Mouse (Mus musculus) Patski (cell line): ENCODE results near the gene Scyl1. TPM values are rescaled to one million over a fixed set of nuclear protein-coding genes. Genes with fewer than 3 reads are reported as not detected.

ENCODE experiments used
- ATAC-seq: fragments of 100-300 bp; one replicate; pipeline ENCODE4 v1.8.0; 2021
- CTCF ChIA-PET: fragments of 350-600 bp; sonication (Branson Sonifier 250); formaldehyde crosslinking; loops from one replicate; lab custom pipeline; 2022; ENCODE audit warnings: inconsistent platforms; lab: Charles Lee
- POLR2A ChIA-PET: fragments of 350-600 bp; sonication (Branson Sonifier 250); formaldehyde crosslinking; loops from one replicate; lab custom pipeline; 2022; ENCODE audit warnings: antibody characterized with exemption, inconsistent platforms; lab: Charles Lee
- DNase-seq: peaks from one replicate; pipeline ENCODE4 v3.0.0-alpha.2; 2011; ENCODE audit warnings: low read depth, low spot score
- H3K27me3 ChIP-seq: fragments of 371-371 bp; one replicate; pipeline ENCODE4 v1.5.1; 2021
- CTCF ChIP-seq: fragments of 100-300 bp; IDR thresholded peaks from one replicate; pipeline ENCODE4 v1.5.1; 2021
- in situ Hi-C: fragments of 300-500 bp; cut with MboI; formaldehyde crosslinking; loops from 3 replicates; pipeline ENCODE4 v1.11.1; 2018; ENCODE audit warnings: low pct_unique_long_range_greater_than_20kb, mixed read lengths
- polyA plus RNA-seq: library from polyadenylated mRNA; unstranded; gene quantifications from one replicate; pipeline ENCODE4 v1.2.3, GENCODE M21; 2021

Scyl1 gene
- polyA plus RNA-seq, 1 experiment from 2014 or later, result 117 TPM

- ChIA-PET POLR2A (interaction anchor here (0.6 to 1.4 kb wide), 3 partner anchors 9 to 31 kb away, joined by 3 to 7 read pairs (median 3); partner anchors contain the start of gene Ehbp1l1), CTCF (interaction anchor here (1.0 to 4.9 kb wide), 3 partner anchors 11 to 31 kb away, joined by 3 to 20 read pairs (median 3); no protein-coding TSS in a partner anchor)
- ATAC-seq (no peak), DNase-seq (no peak)
- TF ChIP-seq CTCF, result no peak
- in situ Hi-C loops, result no loop called here
- H3K27me3 ChIP-seq, result no peaks in the 10 kb centered on the region
Observed at GRCm38 (mm10) chr19:5756321-5756985, 14.8 kb downstream of the Scyl1 start.

GRCm38 (mm10) chr19:5751742-5752141, 19.5 kb downstream of the Scyl1 start:
- TF ChIP-seq CTCF, result no peak
- no peak for ATAC-seq

GRCm38 (mm10) chr19:5750951-5751350, 20.3 kb downstream of the Scyl1 start:
- ChIA-PET CTCF (no interaction called here), POLR2A (interaction anchor here (3.1 kb wide), 1 partner anchor 8 kb away, joined by 25 read pairs; no protein-coding TSS in a partner anchor)
- ATAC-seq (no peak), DNase-seq (no peak)
- in situ Hi-C loops, result no loop called here
- H3K27me3 ChIP-seq, result no peaks in the 10 kb centered on the region
- no peak for TF ChIP-seq CTCF

More at GRCm38 (mm10) chr19:5751742-5752141, 19.5 kb downstream of the Scyl1 start:
- ChIA-PET CTCF (interaction anchor here (4.9 kb wide), 1 partner anchor 16 kb away, joined by 20 read pairs; no protein-coding TSS in a partner anchor), POLR2A (interaction anchor here (0.6 to 1.0 kb wide), 2 partner anchors 15 to 102 kb away, joined by 3 read pairs; no protein-coding TSS in a partner anchor)
- in situ Hi-C loops, result no loop called here
- H3K27me3 ChIP-seq, result no peaks in the 10 kb centered on the region
- no peak for DNase-seq

- in situ Hi-C loops, result no loop called here
- no peaks in the 10 kb centered on the region for H3K27me3 ChIP-seq
- ChIA-PET POLR2A (interaction anchor here (0.9 to 3.1 kb wide), 5 partner anchors 10 to 21 kb away, joined by 3 to 25 read pairs (median 5); partner anchors contain the start of gene Scyl1), CTCF (interaction anchor here (1.0 to 2.4 kb wide), 4 partner anchors 10 to 61 kb away, joined by 3 to 6 read pairs (median 4); partner anchors contain the start of genes Fam89b, Map3k11 and Pcnx3)
- no peak for DNase-seq
- no peak for TF ChIP-seq CTCF
- ATAC-seq, result no peak
Observed at GRCm38 (mm10) chr19:5749476-5749875, 21.7 kb downstream of the Scyl1 start.

- no peak for TF ChIP-seq CTCF
- no peaks in the 10 kb centered on the region for H3K27me3 ChIP-seq
- in situ Hi-C loops, result no loop called here
- POLR2A ChIA-PET, result interaction anchor here (1.0 to 1.9 kb wide), 2 partner anchors 12 to 21 kb away, joined by 5 to 7 read pairs; partner anchors contain the start of gene Ehbp1l1
- DNase-seq, result no peak
- CTCF ChIA-PET, result no interaction called here
- no peak for ATAC-seq
Observed at GRCm38 (mm10) chr19:5746907-5747363, 24.3 kb downstream of the Scyl1 start.

- CTCF ChIA-PET, result no interaction called here
- in situ Hi-C loops, result no loop called here
- ATAC-seq, result no peak
- no peak for TF ChIP-seq CTCF
- POLR2A ChIA-PET, result interaction anchor here (1.5 to 1.9 kb wide), 2 partner anchors 11 to 13 kb away, joined by 3 to 7 read pairs; no protein-coding TSS in a partner anchor
- DNase-seq, result no peak
- H3K27me3 ChIP-seq, result no peaks in the 10 kb centered on the region
Observed at GRCm38 (mm10) chr19:5745756-5746710, 25.2 kb downstream of the Scyl1 start.

GRCm38 (mm10) chr19:5743576-5743975, 27.6 kb downstream of the Scyl1 start:
- H3K27me3 ChIP-seq, result no peaks in the 10 kb centered on the region
- ChIA-PET CTCF (interaction anchor here (1.1 to 2.7 kb wide), 2 partner anchors 15 to 44 kb away, joined by 4 to 17 read pairs; partner anchors contain the start of gene Fam89b), POLR2A (interaction anchor here (0.6 to 4.5 kb wide), 7 partner anchors 9 to 100 kb away, joined by 3 to 38 read pairs (median 4); partner anchors contain the start of genes Ehbp1l1 and Fam89b)
- ATAC-seq (peak; percentile 59), DNase-seq (no peak)
- in situ Hi-C loops, result no loop called here
- no peak for TF ChIP-seq CTCF

GRCm38 (mm10) chr19:5742241-5742641, 29.0 kb downstream of the Scyl1 start:
- POLR2A ChIA-PET, result interaction anchor here (0.6 to 4.5 kb wide), 13 partner anchors 8 to 101 kb away, joined by 3 to 38 read pairs (median 4); partner anchors contain the start of genes Fam89b and Scyl1
- DNase-seq (no peak), ATAC-seq (no peak)
- no peak for TF ChIP-seq CTCF
- in situ Hi-C loops, result no loop called here
- H3K27me3 ChIP-seq, result no peaks in the 10 kb centered on the region
- CTCF ChIA-PET, result interaction anchor here (1.1 to 2.7 kb wide), 3 partner anchors 13 to 45 kb away, joined by 4 to 17 read pairs (median 5); partner anchors contain the start of gene Fam89b

GRCm38 (mm10) chr19:5741641-5742240, 29.5 kb downstream of the Scyl1 start:
- ChIA-PET CTCF (interaction anchor here (1.3 to 2.7 kb wide), 3 partner anchors 13 to 31 kb away, joined by 5 to 17 read pairs (median 5); partner anchors contain the start of gene Fam89b), POLR2A (interaction anchor here (0.6 to 4.5 kb wide), 7 partner anchors 11 to 70 kb away, joined by 3 to 38 read pairs (median 5); partner anchors contain the start of genes Ehbp1l1 and Fam89b)
- in situ Hi-C loops, result no loop called here
- H3K27me3 ChIP-seq, result no peaks in the 10 kb centered on the region
- DNase-seq (no peak), ATAC-seq (peak; percentile 27)
- TF ChIP-seq CTCF, result no peak
